Mouse (Mus musculus): ENCODE data around the gene Pex6. TPM values are rescaled to one million over a fixed set of nuclear protein-coding genes. Genes with fewer than 3 reads are reported as not detected.
A peak's percentile ranks its signal among the peaks of the same experiment; 100 is the strongest.

The Pex6 gene
- polyA plus RNA-seq, 2 experiments = 5.3 to 9.3 TPM

DNA sequence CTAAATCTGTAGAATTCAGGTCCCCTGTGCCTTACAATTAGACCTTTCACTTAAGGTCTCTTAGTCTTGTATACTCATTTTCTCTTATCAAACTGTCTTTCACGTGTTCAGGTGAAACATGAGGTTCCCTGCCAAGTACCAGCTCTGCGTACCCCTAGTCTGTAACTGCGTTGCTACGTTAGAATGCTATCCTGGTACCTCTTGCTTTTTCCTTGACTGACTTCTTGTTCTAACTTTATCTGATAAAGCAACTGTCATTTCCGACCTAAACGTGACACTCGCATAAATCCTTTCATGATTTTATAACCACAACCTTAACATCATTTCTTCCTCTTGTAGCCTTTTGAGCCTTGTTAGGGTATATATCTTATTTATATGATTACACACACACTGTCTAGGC lies 1.2 kb downstream of the Pex6 start:
- H3K9me3 ChIP-seq (ENCODE audit: control insufficient read depth, low read length) = no peaks in the 10 kb centered on the region
- no peak for DNase-seq (ENCODE audit: low read depth in 3 of 3, low spot score in 3 of 3)
- H3K36me3 ChIP-seq (replicated peaks; ENCODE audit: control insufficient read depth, insufficient read depth, low read depth) = peaks cover 12% of the 10 kb centered on the region
- 14% methylated on average over 7 of the region's 7 CpGs for whole genome bisulfite sequencing (ENCODE audit: insufficient replicate concordance)
- H3K4me1 ChIP-seq (replicated peaks; ENCODE audit: control insufficient read depth in 2 of 2, insufficient read depth in 2 of 2, low read length in 1 of 2) = peaks cover 3 to 8% of the 10 kb centered on the region in 2 experiments; a peak in 3 of 4 replicates
- TF ChIP-seq CTCF (IDR thresholded peaks at IDR 0.05; ENCODE audit: low read depth) = no peak
- TF ChIP-seq EP300 (IDR thresholded peaks at IDR 0.05; ENCODE audit: low read depth) = no peak
- H3K27ac ChIP-seq = no peak overlapping the region
- H3K4me2 ChIP-seq (ENCODE audit: low read depth) = peak overlapping the region; percentile 92
- H3K27me3 ChIP-seq (ENCODE audit: control insufficient read depth, insufficient read depth, low read length) = no peaks in the 10 kb centered on the region
- ATAC-seq (ENCODE audit: insufficient read depth) = no peak
- peak overlapping the region; percentile 78 to 97 for H3K4me3 ChIP-seq (ENCODE audit: insufficient read depth in 1 of 2, low read depth in 2 of 2, low read length in 2 of 2)
- peak overlapping the region; percentile 71 for H3K9ac ChIP-seq (replicated peaks)

GRCm38 (mm10) chr17:46713849-46714248 lies 2.6 kb downstream of the Pex6 start:
- peaks cover 3 to 8% of the 10 kb centered on the region in 2 experiments; a peak in 3 of 4 replicates for H3K4me1 ChIP-seq (replicated peaks; ENCODE audit: control insufficient read depth in 2 of 2, insufficient read depth in 2 of 2, low read length in 1 of 2)
- no peak overlapping the region for H3K9ac ChIP-seq (replicated peaks)
- peaks cover 12% of the 10 kb centered on the region for H3K36me3 ChIP-seq (replicated peaks; ENCODE audit: control insufficient read depth, insufficient read depth, low read depth)
- H3K27ac ChIP-seq = no peak overlapping the region
- H3K4me2 ChIP-seq (ENCODE audit: low read depth) = no peak overlapping the region
- H3K27me3 ChIP-seq (ENCODE audit: control insufficient read depth, insufficient read depth, low read length) = no peaks in the 10 kb centered on the region
- 87% methylated on average over 9 of the region's 9 CpGs for WGBS (ENCODE audit: insufficient replicate concordance)
- TF ChIP-seq EP300 (IDR thresholded peaks at IDR 0.05; ENCODE audit: low read depth) = no peak
- TF ChIP-seq CTCF (IDR thresholded peaks at IDR 0.05; ENCODE audit: low read depth) = no peak
- no peaks in the 10 kb centered on the region for H3K9me3 ChIP-seq (ENCODE audit: control insufficient read depth, low read length)
- DNase-seq (ENCODE audit: low read depth in 3 of 3, low spot score in 3 of 3) (no peak), ATAC-seq (ENCODE audit: insufficient read depth) (no peak)
- H3K4me3 ChIP-seq (ENCODE audit: insufficient read depth in 1 of 2, low read depth in 2 of 2, low read length in 2 of 2) = no peak overlapping the region

- peaks cover 3 to 8% of the 10 kb centered on the region in 2 experiments; a peak in 3 of 4 replicates for H3K4me1 ChIP-seq (replicated peaks; ENCODE audit: control insufficient read depth in 2 of 2, insufficient read depth in 2 of 2, low read length in 1 of 2)
- ATAC-seq (ENCODE audit: insufficient read depth) = no peak
Measured at GRCm38 (mm10) chr17:46714756-46715481, 3.7 kb downstream of the Pex6 start.

GRCm38 (mm10) chr17:46721077-46721476 lies 9.8 kb downstream of the Pex6 start:
- Histone ChIP-seq H3K4me3 (ENCODE audit: insufficient read depth in 1 of 2, low read depth in 2 of 2, low read length in 2 of 2) (no peak overlapping the region), H3K9me3 (ENCODE audit: control insufficient read depth, low read length) (no peaks in the 10 kb centered on the region), H3K27ac (no peak overlapping the region), H3K4me2 (ENCODE audit: low read depth) (no peak overlapping the region), H3K36me3 (replicated peaks; ENCODE audit: control insufficient read depth, insufficient read depth, low read depth) (peaks cover 2% of the 10 kb centered on the region; the same call in 1 of the 2 replicates), H3K27me3 (ENCODE audit: control insufficient read depth, insufficient read depth, low read length) (no peaks in the 10 kb centered on the region), H3K4me1 (replicated peaks; ENCODE audit: control insufficient read depth in 2 of 2, insufficient read depth in 2 of 2, low read length in 1 of 2) (no peaks in the 10 kb centered on the region), H3K9ac (replicated peaks) (no peak overlapping the region)
- DNase-seq (ENCODE audit: low read depth in 3 of 3, low spot score in 3 of 3) (no peak), ATAC-seq (ENCODE audit: insufficient read depth) (no peak)
- TF ChIP-seq EP300 (IDR thresholded peaks at IDR 0.05; ENCODE audit: low read depth) = no peak
- TF ChIP-seq CTCF (IDR thresholded peaks at IDR 0.05; ENCODE audit: low read depth) = no peak
- 78% methylated on average over 7 of the region's 7 CpGs for WGBS (ENCODE audit: insufficient replicate concordance)

More at GRCm38 (mm10) chr17:46714756-46715481, 3.7 kb downstream of the Pex6 start:
- H3K9ac ChIP-seq (replicated peaks) = no peak overlapping the region
- no peak overlapping the region for H3K4me2 ChIP-seq (ENCODE audit: low read depth)
- H3K27ac ChIP-seq = no peak overlapping the region
- H3K9me3 ChIP-seq (ENCODE audit: control insufficient read depth, low read length) = no peaks in the 10 kb centered on the region
- 82% methylated on average over 11 of the region's 11 CpGs for WGBS (ENCODE audit: insufficient replicate concordance)
- peak in 1 of 3 experiments; percentile 39 for DNase-seq (ENCODE audit: low read depth in 3 of 3, low spot score in 3 of 3)
- H3K4me3 ChIP-seq (ENCODE audit: insufficient read depth in 1 of 2, low read depth in 2 of 2, low read length in 2 of 2) = no peak overlapping the region
- TF ChIP-seq CTCF (IDR thresholded peaks at IDR 0.05; ENCODE audit: low read depth) (0 out of 2 replicates have a peak, but pooled peaks have one; percentile 9), EP300 (IDR thresholded peaks at IDR 0.05; ENCODE audit: low read depth) (no peak)
- peaks cover 12% of the 10 kb centered on the region for H3K36me3 ChIP-seq (replicated peaks; ENCODE audit: control insufficient read depth, insufficient read depth, low read depth)
- no peaks in the 10 kb centered on the region for H3K27me3 ChIP-seq (ENCODE audit: control insufficient read depth, insufficient read depth, low read length)

- Histone ChIP-seq H3K27ac (no peak overlapping the region), H3K27me3 (ENCODE audit: control insufficient read depth, insufficient read depth, low read length) (no peaks in the 10 kb centered on the region; the same call in 1 of the 2 replicates), H3K9me3 (ENCODE audit: control insufficient read depth, low read length) (no peaks in the 10 kb centered on the region), H3K9ac (replicated peaks) (no peak overlapping the region), H3K36me3 (replicated peaks; ENCODE audit: control insufficient read depth, insufficient read depth, low read depth) (peaks cover 2% of the 10 kb centered on the region; the same call in 1 of the 2 replicates), H3K4me2 (ENCODE audit: low read depth) (no peak overlapping the region), H3K4me1 (replicated peaks; ENCODE audit: control insufficient read depth in 2 of 2, insufficient read depth in 2 of 2, low read length in 1 of 2) (no peaks in the 10 kb centered on the region), H3K4me3 (ENCODE audit: insufficient read depth in 1 of 2, low read depth in 2 of 2, low read length in 2 of 2) (no peak overlapping the region)
- TF ChIP-seq CTCF (IDR thresholded peaks at IDR 0.05; ENCODE audit: low read depth) (no peak), EP300 (IDR thresholded peaks at IDR 0.05; ENCODE audit: low read depth) (no peak)
- ATAC-seq (ENCODE audit: insufficient read depth) (no peak), DNase-seq (ENCODE audit: low read depth in 3 of 3, low spot score in 3 of 3) (no peak)
- 75% methylated on average over 17 of the region's 20 CpGs for WGBS (ENCODE audit: insufficient replicate concordance)
Measured at GRCm38 (mm10) chr17:46724477-46725084, 13.3 kb downstream of the Pex6 start.
